Mouse (Mus musculus) heart, postnatal 0 days (tissue): ENCODE measurements at regions not wholly inside any gene's neighbourhood (a gene's known extent, or its start where the extent isn't known, plus 50 kb on each side); places are given as distances from the start of the nearest gene placed in this dataset.

Source experiments
- ATAC-seq: fragments of 200-750 bp; cut with Nextera tagmentation; 2 replicates; pipeline ENCODE4 v1.8.0; 2017; ENCODE audit warnings: low read depth, moderate number of reproducible peaks, moderate library complexity; ENCODE audit not compliant: insufficient read depth
- DNase-seq: peaks from one replicate; pipeline ENCODE4 v3.0.0-alpha.2; 2016; ENCODE audit warnings: low spot score
- H3K27ac ChIP-seq: fragments of 300-500 bp; sonication (generic); 2 replicates; pipeline ENCODE4 v1.5.1; 2014; ENCODE audit warnings: low read depth, mild to moderate bottlenecking
- H3K27me3 ChIP-seq: fragments of 300-500 bp; sonication (generic); 2 replicates; pipeline ENCODE4 v1.6.1; 2014; ENCODE audit warnings: low read length, mixed read lengths; ENCODE audit not compliant: control insufficient read depth, insufficient read depth
- H3K36me3 ChIP-seq: fragments of 300-500 bp; sonication (generic); replicated peaks from 2 replicates; pipeline ENCODE4 v1.6.1; 2014; ENCODE audit warnings: low read length, mixed read lengths; ENCODE audit not compliant: control insufficient read depth, insufficient read depth
- H3K4me1 ChIP-seq: fragments of 300-500 bp; sonication (generic); 2 replicates; pipeline ENCODE4 v1.6.1; 2014; ENCODE audit warnings: antibody characterized with exemption; ENCODE audit not compliant: control insufficient read depth, insufficient read depth
- H3K4me2 ChIP-seq: fragments of 300-500 bp; sonication (generic); 2 replicates; pipeline ENCODE4 v1.6.1; 2014; ENCODE audit warnings: low read depth, mild to moderate bottlenecking, low read length, moderate library complexity
- H3K4me3 ChIP-seq: fragments of 300-500 bp; sonication (generic); 2 replicates; pipeline ENCODE4 v1.5.1; 2014; ENCODE audit warnings: low read depth, low read length
- H3K9ac ChIP-seq: fragments of 300-500 bp; sonication (generic); replicated peaks from 2 replicates; pipeline ENCODE4 v1.6.1; 2014; ENCODE audit warnings: low read depth, low read length, mixed read lengths
- H3K9me3 ChIP-seq: fragments of 300-500 bp; sonication (generic); replicated peaks from 2 replicates; pipeline ENCODE4 v1.6.1; 2016; ENCODE audit warnings: low read length; ENCODE audit not compliant: control insufficient read depth
- CTCF ChIP-seq: IDR thresholded peaks from 2 replicates; pipeline ENCODE4 v1.5.1; 2016; ENCODE audit warnings: antibody characterized with exemption, control low read depth, low read depth
- EP300 ChIP-seq: IDR thresholded peaks from 2 replicates; pipeline ENCODE4 v1.6.1; 2016; ENCODE audit warnings: antibody characterized with exemption, low read depth
- WGBS: fragments of 180-500 bp; shearing (Covaris S2); extraction: QIAGEN DNeasy Blood & Tissue Kit; methylation state at CpG from one replicate; pipeline ENCODE4 v1.1.7; 2014; 5-methylcytosine and 5-hydroxymethylcytosine counted together

GRCm38 (mm10) chr13:97705926-97706325 lies 54.5 kb downstream of the Gm10260 start:
- ATAC-seq, result no peak
- Histone ChIP-seq H3K4me2 (no peak overlapping the region), H3K4me3 (no peak overlapping the region), H3K27ac (no peak overlapping the region), H3K36me3 (no peaks in the 10 kb centered on the region), H3K4me1 (peaks cover 5% of the 10 kb centered on the region; the same call in 1 of the 2 replicates), H3K9me3 (no peaks in the 10 kb centered on the region), H3K27me3 (no peaks in the 10 kb centered on the region), H3K9ac (no peak overlapping the region)
- no peak for DNase-seq
- WGBS, result 88% methylated on average over 5 of the region's 5 CpGs
- TF ChIP-seq EP300, result no peak
- no peak for TF ChIP-seq CTCF

- DNase-seq (no peak), ATAC-seq (no peak)
- Histone ChIP-seq H3K27me3 (no peaks in the 10 kb centered on the region), H3K4me2 (no peak overlapping the region), H3K4me1 (peaks cover 2% of the 10 kb centered on the region; the same call in 1 of the 2 replicates), H3K36me3 (no peaks in the 10 kb centered on the region), H3K4me3 (no peak overlapping the region), H3K9ac (no peak overlapping the region), H3K27ac (no peak overlapping the region), H3K9me3 (no peaks in the 10 kb centered on the region)
- WGBS, result 87% methylated on average over 4 of the region's 4 CpGs
- TF ChIP-seq EP300 (no peak), CTCF (no peak)
Observed at GRCm38 (mm10) chr13:97704541-97704940, 55.9 kb downstream of the Gm10260 start.

- TF ChIP-seq CTCF (no peak), EP300 (no peak)
- Histone ChIP-seq H3K27ac (no peak overlapping the region), H3K4me2 (no peak overlapping the region), H3K9me3 (no peaks in the 10 kb centered on the region), H3K36me3 (no peaks in the 10 kb centered on the region), H3K4me1 (no peaks in the 10 kb centered on the region), H3K9ac (no peak overlapping the region), H3K27me3 (no peaks in the 10 kb centered on the region), H3K4me3 (no peak overlapping the region)
- DNase-seq (no peak), ATAC-seq (no peak)
- 83% methylated on average over 2 of the region's 2 CpGs for WGBS
Observed at GRCm38 (mm10) chr13:97698967-97699366, 61.5 kb downstream of the Gm10260 start.

- Histone ChIP-seq H3K9me3 (no peaks in the 10 kb centered on the region), H3K27ac (no peak overlapping the region), H3K27me3 (no peaks in the 10 kb centered on the region), H3K4me3 (no peak overlapping the region), H3K9ac (no peak overlapping the region), H3K36me3 (no peaks in the 10 kb centered on the region), H3K4me2 (no peak overlapping the region), H3K4me1 (no peaks in the 10 kb centered on the region)
- DNase-seq (no peak), ATAC-seq (no peak)
- TF ChIP-seq EP300 (no peak), CTCF (no peak)
- WGBS, result 80% methylated on average over 1 of the region's 1 CpGs
Observed at GRCm38 (mm10) chr13:97698317-97698716, 62.1 kb downstream of the Gm10260 start.

- Histone ChIP-seq H3K27ac (no peak overlapping the region), H3K4me3 (no peak overlapping the region), H3K9me3 (no peaks in the 10 kb centered on the region), H3K9ac (no peak overlapping the region), H3K36me3 (no peaks in the 10 kb centered on the region), H3K4me1 (no peaks in the 10 kb centered on the region), H3K4me2 (no peak overlapping the region), H3K27me3 (no peaks in the 10 kb centered on the region)
- ATAC-seq (no peak), DNase-seq (no peak)
- TF ChIP-seq EP300 (no peak), CTCF (no peak)
- 79% methylated on average over 10 of the region's 10 CpGs for WGBS
Observed at GRCm38 (mm10) chr13:97697262-97697661, 63.2 kb downstream of the Gm10260 start.

GRCm38 (mm10) chr13:97695022-97695421 lies 65.4 kb downstream of the Gm10260 start:
- Histone ChIP-seq H3K4me2 (no peak overlapping the region), H3K9ac (no peak overlapping the region), H3K4me3 (no peak overlapping the region), H3K9me3 (no peaks in the 10 kb centered on the region), H3K27me3 (no peaks in the 10 kb centered on the region), H3K36me3 (no peaks in the 10 kb centered on the region), H3K4me1 (no peaks in the 10 kb centered on the region), H3K27ac (no peak overlapping the region)
- ATAC-seq (no peak), DNase-seq (no peak)
- WGBS, result 85% methylated on average over 2 of the region's 2 CpGs
- TF ChIP-seq CTCF, result no peak
